Mouse (Mus musculus) stomach, embryonic 14.5 days (tissue): ENCODE measurements around the gene Ctnnd2. TPM values are rescaled to one million over a fixed set of nuclear protein-coding genes. Genes with fewer than 3 reads are reported as not detected.

Source experiments
- ATAC-seq: fragments of 200-750 bp; cut with Nextera tagmentation; 2 replicates; pipeline ENCODE4 v1.8.0; 2017; ENCODE audit warnings: low read depth, moderate TSS enrichment; ENCODE audit not compliant: insufficient number of reproducible peaks, insufficient read depth, low FRiP score
- H3K27ac ChIP-seq: fragments of 300-500 bp; sonication (generic); 2 replicates; pipeline ENCODE4 v1.5.1; 2014; ENCODE audit warnings: mild to moderate bottlenecking, low read length, moderate library complexity, mixed read lengths
- H3K27me3 ChIP-seq: fragments of 300-500 bp; sonication (generic); 2 replicates; pipeline ENCODE4 v1.6.1; 2014; ENCODE audit warnings: low read length, control low read depth, mixed read lengths; ENCODE audit not compliant: control insufficient read depth, insufficient read depth
- H3K36me3 ChIP-seq: fragments of 300-500 bp; sonication (generic); 2 replicates; pipeline ENCODE4 v1.6.1; 2014; ENCODE audit warnings: mild to moderate bottlenecking, control low read depth, low read length, moderate library complexity, mixed read lengths; ENCODE audit not compliant: control insufficient read depth, insufficient read depth
- H3K4me1 ChIP-seq: fragments of 300-500 bp; sonication (generic); 2 replicates; pipeline ENCODE4 v1.6.1; 2014; ENCODE audit warnings: low read length, control low read depth, mixed read lengths; ENCODE audit not compliant: control insufficient read depth, insufficient read depth
- H3K4me2 ChIP-seq: fragments of 300-500 bp; sonication (generic); replicated peaks from 2 replicates; pipeline ENCODE4 v1.6.1; 2014; ENCODE audit warnings: low read depth, low read length, control low read depth
- H3K4me3 ChIP-seq: fragments of 300-500 bp; sonication (generic); 2 replicates; pipeline ENCODE4 v1.5.1; 2014; ENCODE audit warnings: low read depth, low read length, control low read depth
- H3K9ac ChIP-seq: fragments of 300-500 bp; sonication (generic); replicated peaks from 2 replicates; pipeline ENCODE4 v1.6.1; 2014; ENCODE audit warnings: low read depth, mild to moderate bottlenecking, control low read depth, low read length, moderate library complexity, mixed read lengths
- H3K9me3 ChIP-seq: fragments of 300-500 bp; sonication (generic); 2 replicates; pipeline ENCODE4 v1.6.1; 2016; ENCODE audit warnings: low read depth, low read length, control low read depth; ENCODE audit not compliant: control insufficient read depth
- WGBS: fragments of 180-500 bp; shearing (Covaris S2); extraction: QIAGEN DNeasy Blood & Tissue Kit; methylation state at CpG from one replicate; pipeline ENCODE4 v1.1.7; 2014; 5-methylcytosine and 5-hydroxymethylcytosine counted together
- polyA plus RNA-seq: library from polyadenylated mRNA; unstranded; fragments of >200 nt; fragmentation: Nextera tagmentation; extraction: Ambion mirVana; gene quantifications from 2 replicates; pipeline ENCODE4 v1.2.1, GENCODE M21; 2014

Ctnnd2 gene
- polyA plus RNA-seq, 1 experiment from 2014 or later, result 6.7 TPM

GRCm38 (mm10) chr15:30869673-30870512 lies 697.5 kb downstream of the Ctnnd2 start:
- WGBS, result 83% methylated on average over 12 of the region's 12 CpGs
- Histone ChIP-seq H3K36me3 (no peaks in the 10 kb centered on the region), H3K9ac (no peak overlapping the region), H3K4me3 (no peak overlapping the region), H3K9me3 (no peaks in the 10 kb centered on the region), H3K4me2 (no peak overlapping the region), H3K4me1 (no peaks in the 10 kb centered on the region), H3K27me3 (no peaks in the 10 kb centered on the region), H3K27ac (no peak overlapping the region)
- ATAC-seq, result no peak

- H3K4me2 ChIP-seq, result no peak overlapping the region
- no peaks in the 10 kb centered on the region for H3K9me3 ChIP-seq
- no peaks in the 10 kb centered on the region for H3K36me3 ChIP-seq
- no peaks in the 10 kb centered on the region for H3K4me1 ChIP-seq
- H3K9ac ChIP-seq, result no peak overlapping the region
- H3K4me3 ChIP-seq, result no peak overlapping the region
- H3K27me3 ChIP-seq, result no peaks in the 10 kb centered on the region
- H3K27ac ChIP-seq, result no peak overlapping the region
- ATAC-seq, result no peak
- WGBS, result 74% methylated on average over 1 of the region's 1 CpGs
Observed at GRCm38 (mm10) chr15:30875523-30875922, 703.1 kb downstream of the Ctnnd2 start.

GRCm38 (mm10) chr15:30884692-30885334 lies 712.4 kb downstream of the Ctnnd2 start:
- Histone ChIP-seq H3K4me1 (no peaks in the 10 kb centered on the region; the same call in 1 of the 2 replicates), H3K4me3 (no peak overlapping the region), H3K27me3 (no peaks in the 10 kb centered on the region), H3K9me3 (no peaks in the 10 kb centered on the region), H3K27ac (no peak overlapping the region), H3K4me2 (no peak overlapping the region), H3K36me3 (no peaks in the 10 kb centered on the region), H3K9ac (no peak overlapping the region)
- no peak for ATAC-seq
- WGBS, result 81% methylated on average over 12 of the region's 12 CpGs

GRCm38 (mm10) chr15:30885410-30885809 lies 713.0 kb downstream of the Ctnnd2 start:
- H3K4me2 ChIP-seq, result no peak overlapping the region
- no peak overlapping the region for H3K4me3 ChIP-seq
- ATAC-seq, result peak; percentile 65; the same call in 1 of the 2 replicates
- H3K27me3 ChIP-seq, result no peaks in the 10 kb centered on the region
- no peak overlapping the region for H3K27ac ChIP-seq
- no peaks in the 10 kb centered on the region for H3K9me3 ChIP-seq
- 47% methylated on average over 6 of the region's 6 CpGs for WGBS
- H3K9ac ChIP-seq, result no peak overlapping the region
- H3K4me1 ChIP-seq, result no peaks in the 10 kb centered on the region; the same call in 1 of the 2 replicates
- H3K36me3 ChIP-seq, result no peaks in the 10 kb centered on the region

GRCm38 (mm10) chr15:30887559-30887958 lies 715.2 kb downstream of the Ctnnd2 start:
- H3K9me3 ChIP-seq, result no peaks in the 10 kb centered on the region
- no peak for ATAC-seq
- no peak overlapping the region for H3K4me3 ChIP-seq
- H3K9ac ChIP-seq, result no peak overlapping the region
- H3K27me3 ChIP-seq, result no peaks in the 10 kb centered on the region
- H3K36me3 ChIP-seq, result no peaks in the 10 kb centered on the region
- WGBS, result 86% methylated on average over 2 of the region's 2 CpGs
- no peaks in the 10 kb centered on the region; the same call in 1 of the 2 replicates for H3K4me1 ChIP-seq
- H3K4me2 ChIP-seq, result no peak overlapping the region
- H3K27ac ChIP-seq, result no peak overlapping the region

- Histone ChIP-seq H3K27ac (no peak overlapping the region), H3K36me3 (no peaks in the 10 kb centered on the region), H3K4me1 (no peaks in the 10 kb centered on the region), H3K27me3 (no peaks in the 10 kb centered on the region), H3K9ac (no peak overlapping the region), H3K4me2 (no peak overlapping the region), H3K4me3 (no peak overlapping the region), H3K9me3 (no peaks in the 10 kb centered on the region)
- 52% methylated on average over 4 of the region's 4 CpGs for WGBS
- ATAC-seq, result no peak
Observed at GRCm38 (mm10) chr15:30891986-30892385, 719.6 kb downstream of the Ctnnd2 start.

GRCm38 (mm10) chr15:30895063-30895462 lies 722.7 kb downstream of the Ctnnd2 start:
- H3K9ac ChIP-seq, result no peak overlapping the region
- 90% methylated on average over 5 of the region's 5 CpGs for WGBS

GRCm38 (mm10) chr15:30897342-30897741 lies 724.9 kb downstream of the Ctnnd2 start:
- Histone ChIP-seq H3K4me1 (no peaks in the 10 kb centered on the region), H3K4me2 (no peak overlapping the region), H3K4me3 (no peak overlapping the region), H3K36me3 (no peaks in the 10 kb centered on the region), H3K9me3 (no peaks in the 10 kb centered on the region), H3K9ac (no peak overlapping the region), H3K27ac (no peak overlapping the region), H3K27me3 (no peaks in the 10 kb centered on the region)
- 90% methylated on average over 8 of the region's 8 CpGs for WGBS
- no peak for ATAC-seq

More at GRCm38 (mm10) chr15:30895063-30895462, 722.7 kb downstream of the Ctnnd2 start:
- no peaks in the 10 kb centered on the region for H3K36me3 ChIP-seq
- H3K4me1 ChIP-seq, result no peaks in the 10 kb centered on the region
- H3K4me2 ChIP-seq, result no peak overlapping the region
- no peaks in the 10 kb centered on the region for H3K9me3 ChIP-seq
- no peak overlapping the region for H3K4me3 ChIP-seq
- no peaks in the 10 kb centered on the region for H3K27me3 ChIP-seq
- no peak overlapping the region for H3K27ac ChIP-seq
- no peak for ATAC-seq
